Mouse (Mus musculus): ENCODE measurements at regions not wholly inside any gene's neighbourhood (a gene's known extent, or its start where the extent isn't known, plus 50 kb on each side); places are given as distances from the start of the nearest gene placed in this dataset.

DNA sequence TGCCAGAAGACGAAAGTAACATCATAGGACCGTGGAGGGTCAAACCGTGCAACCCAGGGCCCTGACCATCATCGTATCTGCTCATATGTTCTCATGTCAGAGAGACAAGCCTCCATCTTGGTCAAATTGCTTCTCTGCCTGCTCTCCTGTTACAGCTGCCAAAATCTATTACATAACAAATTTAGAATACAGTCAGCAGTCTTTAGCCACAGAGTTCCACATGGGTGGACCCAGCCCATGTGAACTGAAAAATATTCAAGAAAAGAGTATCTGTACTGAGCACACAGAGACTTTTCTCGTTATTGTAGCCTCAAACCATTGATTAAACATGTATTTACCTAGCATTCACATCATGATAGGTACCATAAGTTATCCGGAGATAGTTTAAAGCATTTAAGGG lies 155.2 kb upstream of the Haao start:
- TF ChIP-seq CTCF (IDR thresholded peaks at IDR 0.05; ENCODE audit: control insufficient read depth, insufficient read depth, low read length) = no peak
- no peak for TF ChIP-seq POLR2A (IDR thresholded peaks at IDR 0.05; ENCODE audit: borderline replicate concordance, control insufficient read depth, low read depth, low read length)
